Mouse (Mus musculus) lung, postnatal 0 days (tissue): ENCODE results near the gene Spg21.

Experiments used
- CTCF ChIP-seq: IDR thresholded peaks from 2 replicates; pipeline ENCODE4 v1.5.1; 2016; ENCODE audit warnings: antibody characterized with exemption, mild to moderate bottlenecking
- EP300 ChIP-seq: IDR thresholded peaks from 2 replicates; pipeline ENCODE4 v1.6.1; 2016; ENCODE audit warnings: antibody characterized with exemption, mild to moderate bottlenecking, control low read depth

DNA sequence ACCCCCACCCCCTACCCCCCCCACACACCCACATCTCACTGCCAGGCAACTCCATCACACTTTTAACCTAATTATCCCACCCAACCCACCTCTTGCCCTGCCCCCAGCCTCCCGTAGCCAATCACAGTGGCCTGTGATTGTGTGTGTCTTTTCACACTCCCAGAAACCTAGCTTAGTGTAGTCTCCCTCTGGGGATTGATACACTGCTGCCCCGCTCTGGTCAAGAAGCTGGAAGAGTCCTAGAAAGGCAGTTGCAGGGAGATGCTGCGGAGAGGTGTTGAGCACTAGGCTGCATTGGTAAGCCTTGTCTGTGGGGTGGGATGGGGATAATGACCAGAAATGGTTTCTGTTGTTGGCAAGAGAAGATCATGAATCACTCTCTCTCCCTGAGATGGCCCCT is 43.0 kb upstream of the Spg21 start:
- peak; percentile 58 for TF ChIP-seq CTCF
- TF ChIP-seq EP300, result no peak
